Mouse (Mus musculus) cerebellum, adult 9-10 months (tissue): ENCODE measurements around the gene Sec22b.

ENCODE experiments used
- DNase-seq: peaks from one replicate; pipeline ENCODE4 v3.0.0; 2022

Sec22b gene

GRCm38 (mm10) chr3:97941440-97942259, 40.7 kb downstream of the Sec22b start:
- no peak for DNase-seq

- no peak for DNase-seq
Measured at GRCm38 (mm10) chr3:97942260-97942950, 41.4 kb downstream of the Sec22b start.

- no peak for DNase-seq
Measured at GRCm38 (mm10) chr3:97944462-97944861, 43.5 kb downstream of the Sec22b start.

GRCm38 (mm10) chr3:97946439-97946838, 45.4 kb downstream of the Sec22b start:
- DNase-seq: no peak

GRCm38 (mm10) chr3:97948518-97948917, 47.5 kb downstream of the Sec22b start:
- DNase-seq: no peak

GRCm38 (mm10) chr3:97949946-97950345, 49.0 kb downstream of the Sec22b start:
- no peak for DNase-seq

GRCm38 (mm10) chr3:97951134-97951533, 50.1 kb downstream of the Sec22b start:
- no peak for DNase-seq

GRCm38 (mm10) chr3:97953196-97953595, 52.2 kb downstream of the Sec22b start:
- DNase-seq: no peak

GRCm38 (mm10) chr3:97956322-97956721, 55.3 kb downstream of the Sec22b start:
- no peak for DNase-seq

- DNase-seq: no peak
Measured at GRCm38 (mm10) chr3:97956926-97957325, 55.9 kb downstream of the Sec22b start.

GRCm38 (mm10) chr3:97960783-97961594, 60.0 kb downstream of the Sec22b start:
- no peak for DNase-seq

GRCm38 (mm10) chr3:97961962-97962361, 61.0 kb downstream of the Sec22b start:
- DNase-seq: no peak

GRCm38 (mm10) chr3:97964878-97965353, 63.9 kb downstream of the Sec22b start:
- DNase-seq: no peak

GRCm38 (mm10) chr3:97967627-97968026, 66.6 kb downstream of the Sec22b start:
- no peak for DNase-seq

GRCm38 (mm10) chr3:97968191-97968590, 67.2 kb downstream of the Sec22b start:
- no peak for DNase-seq

GRCm38 (mm10) chr3:97969019-97969418, 68.0 kb downstream of the Sec22b start:
- no peak for DNase-seq

GRCm38 (mm10) chr3:97971117-97971516, 70.1 kb downstream of the Sec22b start:
- no peak for DNase-seq

GRCm38 (mm10) chr3:97972200-97972599, 71.2 kb downstream of the Sec22b start:
- DNase-seq: no peak

- DNase-seq: no peak
Measured at GRCm38 (mm10) chr3:97972707-97973106, 71.7 kb downstream of the Sec22b start.
